Mouse (Mus musculus): ENCODE data around the gene Zfp988. TPM values are rescaled to one million over a fixed set of nuclear protein-coding genes. Genes with fewer than 3 reads are reported as not detected.

The Zfp988 gene
- polyA plus RNA-seq (2014; fragmentation: Illumina TruSeq; extraction: RNeasy Lipid Tissue Mini Kit (QIAGEN cat#74804); ENCODE audit: low read depth, low replicate concordance) = not detected

DNA sequence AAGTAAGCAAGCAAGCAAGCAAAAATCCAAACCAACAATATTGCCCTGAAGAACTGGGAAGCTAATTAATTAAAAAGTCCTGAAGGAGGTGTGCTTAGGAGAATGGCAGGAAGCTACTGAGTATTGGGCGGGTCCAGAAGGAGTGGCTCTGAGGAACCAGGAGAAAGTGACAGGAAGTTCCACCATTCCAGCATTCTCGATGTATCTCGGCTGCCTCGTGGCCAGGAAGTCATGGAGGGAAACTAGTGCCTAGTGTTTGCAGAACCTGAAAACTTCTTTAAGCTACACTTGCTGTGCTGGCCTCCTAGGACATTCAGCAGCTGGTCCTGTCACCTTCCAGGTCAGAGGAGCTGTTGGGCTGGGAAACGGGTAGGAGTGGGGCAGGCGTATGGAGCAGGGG, at the start of gene Zfp988:
Zfp988 (plus strand) TSS at position 239 of the 400 bp plus-strand sequence.

DNA sequence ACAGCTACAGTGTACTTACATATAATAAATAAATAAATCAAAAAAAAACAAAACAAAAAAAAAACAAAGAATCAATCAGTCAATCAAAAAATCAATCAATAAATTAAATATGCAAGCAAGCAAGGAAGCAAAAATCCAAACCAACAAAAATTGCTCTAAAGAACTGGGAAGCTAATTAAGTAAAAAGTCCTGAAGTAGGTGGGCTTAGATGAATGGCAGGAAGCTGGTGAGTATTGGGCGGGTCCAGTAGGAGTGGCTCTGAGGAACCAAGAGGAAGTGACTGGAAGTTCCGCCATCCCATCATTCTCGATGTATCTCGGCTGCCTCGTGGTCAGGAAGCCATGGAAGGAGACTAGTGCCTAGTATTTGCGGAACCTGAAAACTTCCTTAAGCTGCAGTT, 55.5 kb downstream of the Zfp988 start, which contains the start of gene Zfp978:
Zfp978 (plus strand) TSS at position 301 of the 400 bp plus-strand sequence.

Other genes with a start within 250 kb of the Zfp988 start
- gene Zfp991, start 173.6 kb upstream of the Zfp988 start, polyA plus RNA-seq (2014; fragmentation: Illumina TruSeq; extraction: RNeasy Lipid Tissue Mini Kit (QIAGEN cat#74804); ENCODE audit: low read depth, low replicate concordance) = 23.8 TPM
- gene Zfp978, start 55.6 kb downstream of the Zfp988 start, polyA plus RNA-seq (2014; fragmentation: Illumina TruSeq; extraction: RNeasy Lipid Tissue Mini Kit (QIAGEN cat#74804); ENCODE audit: low read depth, low replicate concordance) = not detected
- gene Zfp982, start 186.7 kb downstream of the Zfp988 start, polyA plus RNA-seq (2014; fragmentation: Illumina TruSeq; extraction: RNeasy Lipid Tissue Mini Kit (QIAGEN cat#74804); ENCODE audit: low read depth, low replicate concordance) = 13.7 TPM
- gene Gm16503, start 234.5 kb downstream of the Zfp988 start, polyA plus RNA-seq (2014; fragmentation: Illumina TruSeq; extraction: RNeasy Lipid Tissue Mini Kit (QIAGEN cat#74804); ENCODE audit: low read depth, low replicate concordance) = 0.36 TPM
- 0.24 TPM for gene Zfp985, start 247.6 kb downstream of the Zfp988 start, polyA plus RNA-seq (2014; fragmentation: Illumina TruSeq; extraction: RNeasy Lipid Tissue Mini Kit (QIAGEN cat#74804); ENCODE audit: low read depth, low replicate concordance)

All from kidney, adult 10 weeks (tissue).